Mouse (Mus musculus): ENCODE results near the gene Mical3. TPM values are rescaled to one million over a fixed set of nuclear protein-coding genes. Genes with fewer than 3 reads are reported as not detected.

The Mical3 gene
- polyA plus RNA-seq, 1 experiment from 2014 or later = 18.0 TPM

DNA sequence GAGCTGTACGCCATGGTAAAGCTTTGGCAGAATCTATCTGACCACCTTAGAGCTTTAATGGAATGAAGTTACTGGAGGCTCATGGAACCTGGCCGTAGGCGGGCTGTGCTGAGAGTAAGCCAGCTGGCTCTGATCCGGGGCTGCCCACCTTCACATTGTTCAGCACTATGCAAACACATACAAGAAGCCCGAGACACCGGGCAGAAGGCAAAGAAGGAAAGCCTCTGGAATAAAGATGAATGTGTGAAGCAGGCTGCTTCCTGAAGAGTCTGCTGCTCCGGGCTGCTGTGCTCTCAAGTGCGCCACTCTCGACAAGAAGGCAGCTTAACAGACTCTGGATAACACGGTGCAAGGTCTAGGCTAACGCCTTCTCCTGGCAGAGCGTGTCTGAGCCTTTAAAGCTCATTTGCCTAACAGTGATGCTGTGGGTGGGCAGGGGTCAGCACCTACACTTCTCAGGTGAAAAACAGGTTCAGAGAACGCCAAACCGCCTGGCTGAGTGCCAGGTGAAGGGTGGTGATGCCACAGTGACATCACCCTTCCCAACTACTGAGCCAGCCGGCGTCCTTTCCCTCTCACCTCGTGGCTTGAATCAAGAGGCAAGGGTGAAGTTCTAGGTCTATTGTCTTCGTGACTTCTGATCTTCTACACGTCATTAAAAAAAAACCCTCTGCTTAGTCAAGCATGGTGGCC lies 100.8 kb downstream of the Mical3 start:
- Histone ChIP-seq H3K36me3 (ENCODE audit: control insufficient read depth, insufficient read depth, low read length) (peaks cover 2% of the 10 kb centered on the region; the same call in 1 of the 2 replicates), H3K9ac (ENCODE audit: low read length) (no peak overlapping the region), H3K9me3 (ENCODE audit: control insufficient read depth, low read length) (no peaks in the 10 kb centered on the region), H3K4me3 (ENCODE audit: low read depth, low read length) (no peak overlapping the region), H3K4me1 (replicated peaks; ENCODE audit: control insufficient read depth, insufficient read depth, low read length) (no peaks in the 10 kb centered on the region), H3K4me2 (ENCODE audit: low read depth, low read length, severe bottlenecking) (no peak overlapping the region), H3K27ac (ENCODE audit: low read depth, low read length) (no peak overlapping the region), H3K27me3 (ENCODE audit: control insufficient read depth, insufficient read depth, low read length) (no peaks in the 10 kb centered on the region)
- DNase-seq (ENCODE audit: low spot score) (no peak), ATAC-seq (replicated peaks; ENCODE audit: low FRiP score) (no peak)
- 92% methylated on average over 19 of the region's 19 CpGs for WGBS

DNA sequence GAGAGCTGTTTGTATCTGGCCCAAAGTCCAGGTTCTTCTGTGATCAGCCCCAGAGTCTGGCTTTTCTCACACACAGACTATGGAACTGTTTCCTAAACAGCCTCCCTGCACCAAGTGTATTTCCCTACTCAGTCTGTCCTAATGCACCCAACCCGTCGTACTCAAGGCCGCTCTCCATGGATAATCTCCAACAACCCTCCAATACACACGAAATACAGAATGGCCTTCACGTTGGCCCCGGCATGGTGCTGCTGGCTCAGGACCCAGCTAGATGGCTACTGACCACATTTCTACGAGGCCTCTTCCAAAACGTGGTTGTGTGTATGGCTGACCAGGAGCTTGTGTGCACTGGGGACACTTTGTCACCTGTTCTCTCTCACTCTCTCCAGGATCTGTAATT lies 102.3 kb downstream of the Mical3 start:
- no peaks in the 10 kb centered on the region for H3K4me1 ChIP-seq (replicated peaks; ENCODE audit: control insufficient read depth, insufficient read depth, low read length)
- 96% methylated on average over 8 of the region's 8 CpGs for whole genome bisulfite sequencing
- no peak overlapping the region for H3K4me3 ChIP-seq (ENCODE audit: low read depth, low read length)
- H3K36me3 ChIP-seq (ENCODE audit: control insufficient read depth, insufficient read depth, low read length) = peaks cover 2% of the 10 kb centered on the region; the same call in 1 of the 2 replicates
- no peak overlapping the region for H3K4me2 ChIP-seq (ENCODE audit: low read depth, low read length, severe bottlenecking)
- H3K9ac ChIP-seq (ENCODE audit: low read length) = no peak overlapping the region
- DNase-seq (ENCODE audit: low spot score) = no peak
- no peak for ATAC-seq (replicated peaks; ENCODE audit: low FRiP score)
- H3K9me3 ChIP-seq (ENCODE audit: control insufficient read depth, low read length) = no peaks in the 10 kb centered on the region
- no peaks in the 10 kb centered on the region for H3K27me3 ChIP-seq (ENCODE audit: control insufficient read depth, insufficient read depth, low read length)
- no peak overlapping the region for H3K27ac ChIP-seq (ENCODE audit: low read depth, low read length)

- Histone ChIP-seq H3K9ac (ENCODE audit: low read length) (no peak overlapping the region), H3K9me3 (ENCODE audit: control insufficient read depth, low read length) (no peaks in the 10 kb centered on the region), H3K4me2 (ENCODE audit: low read depth, low read length, severe bottlenecking) (no peak overlapping the region), H3K27ac (ENCODE audit: low read depth, low read length) (no peak overlapping the region), H3K27me3 (ENCODE audit: control insufficient read depth, insufficient read depth, low read length) (no peaks in the 10 kb centered on the region), H3K4me3 (ENCODE audit: low read depth, low read length) (no peak overlapping the region), H3K4me1 (replicated peaks; ENCODE audit: control insufficient read depth, insufficient read depth, low read length) (no peaks in the 10 kb centered on the region), H3K36me3 (ENCODE audit: control insufficient read depth, insufficient read depth, low read length) (no peaks in the 10 kb centered on the region; the same call in 1 of the 2 replicates)
- DNase-seq (ENCODE audit: low spot score) (no peak), ATAC-seq (replicated peaks; ENCODE audit: low FRiP score) (no peak)
- 63% methylated on average over 5 of the region's 5 CpGs for WGBS
These were observed 103.5 kb downstream of the Mical3 start for GRCm38 (mm10) chr6:121027314-121027713.

- no peaks in the 10 kb centered on the region; the same call in 1 of the 2 replicates for H3K36me3 ChIP-seq (ENCODE audit: control insufficient read depth, insufficient read depth, low read length)
- H3K27me3 ChIP-seq (ENCODE audit: control insufficient read depth, insufficient read depth, low read length) = no peaks in the 10 kb centered on the region
- DNase-seq (ENCODE audit: low spot score) (no peak), ATAC-seq (replicated peaks; ENCODE audit: low FRiP score) (no peak)
- no peaks in the 10 kb centered on the region for H3K4me1 ChIP-seq (replicated peaks; ENCODE audit: control insufficient read depth, insufficient read depth, low read length)
- H3K9ac ChIP-seq (ENCODE audit: low read length) = no peak overlapping the region
- H3K9me3 ChIP-seq (ENCODE audit: control insufficient read depth, low read length) = no peaks in the 10 kb centered on the region
- WGBS = 84% methylated on average over 7 of the region's 7 CpGs
- no peak overlapping the region for H3K4me3 ChIP-seq (ENCODE audit: low read depth, low read length)
- no peak overlapping the region for H3K4me2 ChIP-seq (ENCODE audit: low read depth, low read length, severe bottlenecking)
- H3K27ac ChIP-seq (ENCODE audit: low read depth, low read length) = no peak overlapping the region
These were observed 103.9 kb downstream of the Mical3 start for GRCm38 (mm10) chr6:121026866-121027265.

GRCm38 (mm10) chr6:121026019-121026584 lies 104.7 kb downstream of the Mical3 start:
- Histone ChIP-seq H3K4me1 (replicated peaks; ENCODE audit: control insufficient read depth, insufficient read depth, low read length) (no peaks in the 10 kb centered on the region), H3K9ac (ENCODE audit: low read length) (no peak overlapping the region), H3K4me2 (ENCODE audit: low read depth, low read length, severe bottlenecking) (no peak overlapping the region), H3K36me3 (ENCODE audit: control insufficient read depth, insufficient read depth, low read length) (no peaks in the 10 kb centered on the region; the same call in 1 of the 2 replicates), H3K4me3 (ENCODE audit: low read depth, low read length) (no peak overlapping the region), H3K27me3 (ENCODE audit: control insufficient read depth, insufficient read depth, low read length) (no peaks in the 10 kb centered on the region), H3K9me3 (ENCODE audit: control insufficient read depth, low read length) (no peaks in the 10 kb centered on the region), H3K27ac (ENCODE audit: low read depth, low read length) (no peak overlapping the region)
- DNase-seq (ENCODE audit: low spot score) = no peak
- no peak for ATAC-seq (replicated peaks; ENCODE audit: low FRiP score)
- WGBS = 45% methylated on average over 10 of the region's 10 CpGs

GRCm38 (mm10) chr6:121018147-121018546 lies 112.7 kb downstream of the Mical3 start:
- Histone ChIP-seq H3K9ac (ENCODE audit: low read length) (no peak overlapping the region), H3K36me3 (ENCODE audit: control insufficient read depth, insufficient read depth, low read length) (peaks cover 4% of the 10 kb centered on the region; the same call in 1 of the 2 replicates), H3K4me3 (ENCODE audit: low read depth, low read length) (no peak overlapping the region), H3K27me3 (ENCODE audit: control insufficient read depth, insufficient read depth, low read length) (no peaks in the 10 kb centered on the region), H3K27ac (ENCODE audit: low read depth, low read length) (no peak overlapping the region), H3K9me3 (ENCODE audit: control insufficient read depth, low read length) (no peaks in the 10 kb centered on the region), H3K4me1 (replicated peaks; ENCODE audit: control insufficient read depth, insufficient read depth, low read length) (no peaks in the 10 kb centered on the region), H3K4me2 (ENCODE audit: low read depth, low read length, severe bottlenecking) (no peak overlapping the region)
- no peak for ATAC-seq (replicated peaks; ENCODE audit: low FRiP score)
- no peak for DNase-seq (ENCODE audit: low spot score)
- 95% methylated on average over 4 of the region's 4 CpGs for WGBS

DNA sequence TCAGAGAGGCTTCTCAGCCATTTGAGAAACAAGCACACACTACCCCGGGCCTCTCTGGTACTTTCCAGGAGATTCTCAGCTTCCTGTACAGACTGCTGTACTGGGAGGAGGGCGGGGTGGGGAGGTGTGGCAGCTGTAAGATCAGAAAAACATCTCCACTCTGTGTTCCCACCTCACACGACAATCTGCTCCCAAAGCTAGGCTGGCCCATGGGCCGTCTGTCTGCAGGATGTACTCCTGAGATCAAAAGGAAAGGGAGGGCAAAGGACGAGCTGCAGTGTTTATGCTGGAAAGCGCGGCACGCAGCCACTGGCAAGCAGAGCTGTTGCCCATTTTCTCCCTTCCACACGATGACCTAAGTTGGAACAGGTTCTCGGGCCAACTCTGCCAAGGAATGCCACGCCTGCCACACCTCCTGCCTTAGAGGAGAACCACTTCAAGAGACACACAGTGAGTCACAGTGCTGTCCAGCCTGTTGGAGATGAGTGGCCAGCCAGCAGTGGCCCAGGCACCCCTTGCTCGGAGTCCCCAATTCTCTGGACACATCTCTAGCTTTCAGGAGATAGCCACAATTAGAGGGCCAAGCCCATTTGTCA lies 113.3 kb downstream of the Mical3 start:
- no peak for DNase-seq (ENCODE audit: low spot score)
- H3K36me3 ChIP-seq (ENCODE audit: control insufficient read depth, insufficient read depth, low read length) = peaks cover 4% of the 10 kb centered on the region; the same call in 1 of the 2 replicates
- H3K4me3 ChIP-seq (ENCODE audit: low read depth, low read length) = no peak overlapping the region
- no peak for ATAC-seq (replicated peaks; ENCODE audit: low FRiP score)
- H3K9ac ChIP-seq (ENCODE audit: low read length) = no peak overlapping the region
- no peak overlapping the region for H3K4me2 ChIP-seq (ENCODE audit: low read depth, low read length, severe bottlenecking)
- no peak overlapping the region for H3K27ac ChIP-seq (ENCODE audit: low read depth, low read length)
- no peaks in the 10 kb centered on the region for H3K4me1 ChIP-seq (replicated peaks; ENCODE audit: control insufficient read depth, insufficient read depth, low read length)
- WGBS = 83% methylated on average over 12 of the region's 12 CpGs
- no peaks in the 10 kb centered on the region for H3K9me3 ChIP-seq (ENCODE audit: control insufficient read depth, low read length)
- no peaks in the 10 kb centered on the region for H3K27me3 ChIP-seq (ENCODE audit: control insufficient read depth, insufficient read depth, low read length)

- DNase-seq (ENCODE audit: low spot score) (no peak), ATAC-seq (replicated peaks; ENCODE audit: low FRiP score) (no peak)
- no peaks in the 10 kb centered on the region for H3K4me1 ChIP-seq (replicated peaks; ENCODE audit: control insufficient read depth, insufficient read depth, low read length)
- H3K36me3 ChIP-seq (ENCODE audit: control insufficient read depth, insufficient read depth, low read length) = peaks cover 4% of the 10 kb centered on the region; the same call in 1 of the 2 replicates
- no peak overlapping the region for H3K4me3 ChIP-seq (ENCODE audit: low read depth, low read length)
- no peak overlapping the region for H3K27ac ChIP-seq (ENCODE audit: low read depth, low read length)
- H3K27me3 ChIP-seq (ENCODE audit: control insufficient read depth, insufficient read depth, low read length) = no peaks in the 10 kb centered on the region
- no peak overlapping the region for H3K9ac ChIP-seq (ENCODE audit: low read length)
- H3K9me3 ChIP-seq (ENCODE audit: control insufficient read depth, low read length) = no peaks in the 10 kb centered on the region
- no peak overlapping the region for H3K4me2 ChIP-seq (ENCODE audit: low read depth, low read length, severe bottlenecking)
- WGBS = 85% methylated on average over 5 of the region's 5 CpGs
These were observed 114.7 kb downstream of the Mical3 start for GRCm38 (mm10) chr6:121016097-121016496.

All from forebrain, embryonic 11.5 days (tissue).